Mouse (Mus musculus) hindbrain, embryonic 11.5 days (tissue): ENCODE measurements at regions not wholly inside any gene's neighbourhood (a gene's known extent, or its start where the extent isn't known, plus 50 kb on each side); places are given as distances from the start of the nearest gene placed in this dataset.

ENCODE experiments used
- ATAC-seq: fragments of 200-750 bp; cut with Nextera tagmentation; 2 replicates; pipeline ENCODE4 v1.8.0; 2017; ENCODE audit warnings: mild to moderate bottlenecking, moderate TSS enrichment, moderate library complexity; ENCODE audit not compliant: low FRiP score
- DNase-seq: peaks from one replicate; pipeline ENCODE4 v3.0.0-alpha.2; 2015; ENCODE audit warnings: low spot score
- H3K27ac ChIP-seq: fragments of 300-500 bp; sonication (generic); 2 replicates; pipeline ENCODE4 v1.5.1; 2014; ENCODE audit warnings: mild to moderate bottlenecking, low read depth, low read length
- H3K27me3 ChIP-seq: fragments of 300-500 bp; sonication (generic); 2 replicates; pipeline ENCODE4 v1.6.1; 2014; ENCODE audit warnings: mild to moderate bottlenecking, low read length, moderate library complexity, mixed read lengths; ENCODE audit not compliant: control insufficient read depth, insufficient read depth
- H3K36me3 ChIP-seq: fragments of 300-500 bp; sonication (generic); 2 replicates; pipeline ENCODE4 v1.6.1; 2014; ENCODE audit warnings: mild to moderate bottlenecking, low read length, moderate library complexity, mixed read lengths; ENCODE audit not compliant: control insufficient read depth, insufficient read depth
- H3K4me1 ChIP-seq: fragments of 300-500 bp; sonication (generic); replicated peaks from 2 replicates; pipeline ENCODE4 v1.6.1; 2014; ENCODE audit warnings: low read length, mixed read lengths; ENCODE audit not compliant: control insufficient read depth, insufficient read depth
- H3K4me2 ChIP-seq: fragments of 300-500 bp; sonication (generic); replicated peaks from 2 replicates; pipeline ENCODE4 v1.6.1; 2014; ENCODE audit warnings: mild to moderate bottlenecking, low read depth, low read length
- H3K4me3 ChIP-seq: fragments of 300-500 bp; sonication (generic); 2 replicates; pipeline ENCODE4 v1.5.1; 2014; ENCODE audit warnings: low read depth, low read length
- H3K9ac ChIP-seq: fragments of 300-500 bp; sonication (generic); 2 replicates; pipeline ENCODE4 v1.6.1; 2014; ENCODE audit warnings: low read depth, low read length
- H3K9me3 ChIP-seq: fragments of 300-500 bp; sonication (generic); 2 replicates; pipeline ENCODE4 v1.6.1; 2016; ENCODE audit warnings: low read length; ENCODE audit not compliant: control insufficient read depth
- WGBS: fragments of 180-500 bp; shearing (Covaris S2); extraction: QIAGEN DNeasy Blood & Tissue Kit; methylation state at CpG from one replicate; pipeline ENCODE4 v1.1.7; 2014; 5-methylcytosine and 5-hydroxymethylcytosine counted together

GRCm38 (mm10) chr19:15339979-15340304 lies 607.2 kb downstream of the Psat1 start:
- Histone ChIP-seq H3K4me2 (peak overlapping the region; percentile 33), H3K27ac (peak overlapping the region; percentile 48), H3K27me3 (no peaks in the 10 kb centered on the region), H3K4me3 (no peak overlapping the region; the same call in 1 of the 2 replicates), H3K36me3 (no peaks in the 10 kb centered on the region), H3K9ac (no peak overlapping the region), H3K4me1 (0 out of 2 replicates have a peak, but pooled peaks cover 2% of the 10 kb centered on the region), H3K9me3 (no peaks in the 10 kb centered on the region)
- ATAC-seq (peak; percentile 46), DNase-seq (no peak)
- 41% methylated on average over 11 of the region's 11 CpGs for WGBS

- no peak for ATAC-seq
- no peak overlapping the region for H3K27ac ChIP-seq
- no peaks in the 10 kb centered on the region for H3K9me3 ChIP-seq
- H3K4me3 ChIP-seq: no peak overlapping the region
- no peak for DNase-seq
- H3K27me3 ChIP-seq: no peaks in the 10 kb centered on the region
- no peak overlapping the region for H3K9ac ChIP-seq
- no peaks in the 10 kb centered on the region for H3K36me3 ChIP-seq
- 92% methylated on average over 3 of the region's 3 CpGs for WGBS
- no peak overlapping the region for H3K4me2 ChIP-seq
- no peaks in the 10 kb centered on the region for H3K4me1 ChIP-seq
These were observed 617.0 kb downstream of the Psat1 start for GRCm38 (mm10) chr19:15330155-15330554.

DNA sequence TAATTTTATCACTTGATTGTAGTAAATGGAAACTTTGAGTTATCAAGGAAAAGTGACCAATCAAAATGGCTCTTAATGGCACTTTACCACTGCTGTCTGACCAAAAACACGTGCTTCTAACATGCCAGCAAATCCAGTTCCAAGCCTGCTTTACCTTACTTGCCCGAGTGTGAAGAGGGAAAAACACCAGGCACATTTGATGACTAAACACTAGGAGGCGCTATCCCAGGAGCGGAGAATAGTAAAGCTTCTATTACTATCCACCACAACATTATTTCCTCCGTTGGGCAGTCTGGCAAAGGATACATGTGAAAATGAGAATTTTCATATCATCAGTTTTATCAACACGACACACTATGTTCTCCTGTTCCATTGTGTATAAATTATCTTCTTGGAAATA lies 647.7 kb downstream of the Psat1 start:
- H3K9me3 ChIP-seq: no peaks in the 10 kb centered on the region
- H3K36me3 ChIP-seq: no peaks in the 10 kb centered on the region
- DNase-seq (peak; percentile 37), ATAC-seq (no peak)
- no peak overlapping the region for H3K4me2 ChIP-seq
- H3K4me1 ChIP-seq: no peaks in the 10 kb centered on the region
- H3K27me3 ChIP-seq: no peaks in the 10 kb centered on the region
- no peak overlapping the region for H3K9ac ChIP-seq
- H3K27ac ChIP-seq: no peak overlapping the region
- WGBS: 41% methylated on average over 6 of the region's 6 CpGs
- H3K4me3 ChIP-seq: no peak overlapping the region

DNA sequence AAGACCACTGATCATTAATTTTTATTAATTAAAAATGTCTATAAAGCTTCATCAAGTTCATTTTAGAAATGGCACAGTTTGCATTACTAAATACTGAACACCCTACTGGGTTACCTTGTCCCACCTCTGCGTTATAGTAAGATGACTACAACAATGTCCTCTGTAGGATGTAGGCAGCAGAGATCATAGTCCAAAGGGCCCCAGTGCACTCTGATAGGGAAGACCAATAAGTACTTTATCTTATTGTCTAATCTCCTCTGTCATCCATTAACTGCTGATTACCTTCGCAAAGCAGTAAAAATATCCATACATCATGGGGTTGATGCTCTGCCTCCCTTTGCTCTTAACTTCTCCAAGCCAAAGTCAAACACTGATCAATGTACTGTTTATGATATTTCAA lies 662.1 kb downstream of the Psat1 start:
- Histone ChIP-seq H3K27me3 (no peaks in the 10 kb centered on the region), H3K4me2 (no peak overlapping the region), H3K9ac (no peak overlapping the region), H3K4me3 (no peak overlapping the region), H3K36me3 (no peaks in the 10 kb centered on the region), H3K27ac (no peak overlapping the region), H3K9me3 (no peaks in the 10 kb centered on the region), H3K4me1 (no peaks in the 10 kb centered on the region)
- no peak for ATAC-seq
- no peak for DNase-seq
- 95% methylated on average over 2 of the region's 2 CpGs for WGBS

- Histone ChIP-seq H3K4me1 (no peaks in the 10 kb centered on the region), H3K27ac (no peak overlapping the region), H3K36me3 (no peaks in the 10 kb centered on the region), H3K27me3 (no peaks in the 10 kb centered on the region), H3K4me2 (no peak overlapping the region), H3K9ac (no peak overlapping the region), H3K9me3 (no peaks in the 10 kb centered on the region), H3K4me3 (no peak overlapping the region)
- ATAC-seq: no peak
- peak; percentile 3 for DNase-seq
- WGBS: 31% methylated on average over 3 of the region's 3 CpGs
These were observed 644.9 kb upstream of the Tle4 start for GRCm38 (mm10) chr19:15242781-15243180.

GRCm38 (mm10) chr19:15230129-15230927 lies 632.5 kb upstream of the Tle4 start:
- Histone ChIP-seq H3K27me3 (no peaks in the 10 kb centered on the region), H3K9ac (no peak overlapping the region), H3K27ac (no peak overlapping the region), H3K9me3 (no peaks in the 10 kb centered on the region), H3K4me1 (no peaks in the 10 kb centered on the region), H3K4me3 (no peak overlapping the region), H3K4me2 (no peak overlapping the region), H3K36me3 (no peaks in the 10 kb centered on the region)
- DNase-seq: no peak
- WGBS: 77% methylated on average over 2 of the region's 2 CpGs
- ATAC-seq: no peak

DNA sequence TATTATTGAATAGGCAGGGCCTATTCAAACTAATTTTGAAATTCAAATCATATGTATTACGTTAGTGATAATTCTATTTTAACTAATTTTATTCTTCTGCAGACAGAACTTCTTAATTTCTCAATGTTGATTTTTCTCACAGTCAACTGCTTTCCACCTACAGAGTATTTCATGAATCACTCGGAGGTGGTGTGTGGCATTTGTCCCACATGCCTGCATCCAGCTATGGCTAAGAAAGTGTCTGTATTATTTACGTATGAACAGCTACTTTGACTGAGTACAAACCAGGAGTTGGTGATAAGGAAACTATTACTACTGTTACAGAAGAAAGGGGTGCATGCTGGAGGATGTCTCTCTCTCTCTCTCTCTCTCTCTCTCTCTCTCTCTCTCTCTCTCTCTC lies 619.5 kb upstream of the Tle4 start:
- ATAC-seq (no peak), DNase-seq (no peak)
- H3K9me3 ChIP-seq: no peaks in the 10 kb centered on the region
- H3K4me3 ChIP-seq: no peak overlapping the region
- no peak overlapping the region for H3K27ac ChIP-seq
- H3K9ac ChIP-seq: no peak overlapping the region
- 90% methylated on average over 3 of the region's 3 CpGs for WGBS
- no peaks in the 10 kb centered on the region for H3K36me3 ChIP-seq
- H3K4me1 ChIP-seq: no peaks in the 10 kb centered on the region
- H3K4me2 ChIP-seq: no peak overlapping the region
- no peaks in the 10 kb centered on the region for H3K27me3 ChIP-seq

DNA sequence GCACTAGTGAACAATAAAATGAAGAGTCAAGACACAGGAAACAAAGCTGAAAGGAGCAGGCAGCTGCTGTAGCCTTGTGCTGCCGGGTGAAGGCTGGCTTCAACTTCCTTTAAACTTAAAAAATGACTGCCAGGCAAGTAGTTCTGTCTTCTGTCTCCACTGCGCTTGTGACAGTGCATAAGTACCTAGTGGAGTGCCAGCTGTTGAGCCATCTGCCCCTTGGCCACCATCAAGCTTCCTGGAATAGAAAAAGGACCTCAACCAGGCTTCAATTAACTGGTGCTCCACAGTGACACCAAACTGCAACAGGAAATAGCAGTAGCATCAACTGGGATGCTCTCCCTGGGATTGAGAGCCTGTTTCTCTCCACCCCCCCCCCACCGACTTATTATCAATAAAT lies 616.8 kb upstream of the Tle4 start:
- H3K9me3 ChIP-seq: no peaks in the 10 kb centered on the region
- H3K4me1 ChIP-seq: no peaks in the 10 kb centered on the region
- H3K9ac ChIP-seq: no peak overlapping the region
- no peak overlapping the region for H3K27ac ChIP-seq
- WGBS: 79% methylated on average over 3 of the region's 3 CpGs
- DNase-seq (no peak), ATAC-seq (no peak)
- H3K4me3 ChIP-seq: no peak overlapping the region
- no peak overlapping the region for H3K4me2 ChIP-seq
- no peaks in the 10 kb centered on the region for H3K36me3 ChIP-seq
- H3K27me3 ChIP-seq: no peaks in the 10 kb centered on the region

DNA sequence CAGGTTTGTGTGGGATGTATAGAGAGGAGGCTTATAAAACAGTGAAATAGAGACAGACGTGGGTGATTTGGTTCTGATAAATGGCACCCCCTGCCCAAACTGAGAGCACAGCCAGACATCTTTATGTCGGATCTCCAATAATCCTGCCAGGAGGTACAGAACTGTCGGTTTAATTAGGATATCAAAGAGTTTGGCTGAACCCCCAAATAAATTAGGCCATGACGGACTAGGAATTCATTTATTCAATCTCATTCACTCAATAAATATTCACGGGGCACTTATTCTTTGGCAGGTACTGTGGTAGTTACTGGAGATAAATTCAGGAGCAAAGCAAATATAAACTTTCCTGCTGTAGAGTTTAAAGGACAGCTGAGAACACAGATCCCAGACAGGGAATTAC lies 615.0 kb upstream of the Tle4 start:
- Histone ChIP-seq H3K27ac (no peak overlapping the region), H3K4me3 (no peak overlapping the region), H3K4me2 (no peak overlapping the region), H3K36me3 (no peaks in the 10 kb centered on the region), H3K4me1 (no peaks in the 10 kb centered on the region), H3K27me3 (no peaks in the 10 kb centered on the region), H3K9ac (no peak overlapping the region), H3K9me3 (no peaks in the 10 kb centered on the region)
- DNase-seq (no peak), ATAC-seq (no peak)
- 74% methylated on average over 5 of the region's 5 CpGs for WGBS
